Mouse (Mus musculus) CH12.LX (cell line): ENCODE data around the gene Nudt19.

Experiments
- CTCF ChIP-seq, 2 experiments: IDR thresholded peaks in 1 of 2; conservative IDR thresholded peaks in 1 of 2; 2 replicates each; pipeline ENCODE4 v1.5.1; 2011 to 2012; ENCODE audit warnings: low read depth in 2 of 2, low read length in 2 of 2, improper control_type of control experiment in 1 of 2, inconsistent platforms in 1 of 2, mild to moderate bottlenecking in 1 of 2, moderate library complexity in 1 of 2
- MAX ChIP-seq: IDR thresholded peaks from 2 replicates; pipeline ENCODE4 v1.6.1; 2011; ENCODE audit warnings: low read length, improper control_type of control experiment
- MXI1 ChIP-seq: IDR thresholded peaks from 2 replicates; pipeline ENCODE4 v1.6.1; 2011; ENCODE audit warnings: mild to moderate bottlenecking, low read depth, low read length, improper control_type of control experiment

GRCm38 (mm10) chr7:35590731-35591191, 34.7 kb upstream of the Nudt19 start:
- TF ChIP-seq MXI1 (no peak), CTCF (conservative IDR thresholded peaks at IDR 0.05 in 1 of 2, IDR thresholded peaks at IDR 0.05 in 1 of 2; ENCODE audit: low read depth in 2 of 2, low read length in 2 of 2) (no peak), MAX (no peak)
